Mouse (Mus musculus): ENCODE measurements around the gene Slc13a4.
A peak's percentile ranks its signal among the peaks of the same experiment; 100 is the strongest.

Gene Slc13a4

DNA sequence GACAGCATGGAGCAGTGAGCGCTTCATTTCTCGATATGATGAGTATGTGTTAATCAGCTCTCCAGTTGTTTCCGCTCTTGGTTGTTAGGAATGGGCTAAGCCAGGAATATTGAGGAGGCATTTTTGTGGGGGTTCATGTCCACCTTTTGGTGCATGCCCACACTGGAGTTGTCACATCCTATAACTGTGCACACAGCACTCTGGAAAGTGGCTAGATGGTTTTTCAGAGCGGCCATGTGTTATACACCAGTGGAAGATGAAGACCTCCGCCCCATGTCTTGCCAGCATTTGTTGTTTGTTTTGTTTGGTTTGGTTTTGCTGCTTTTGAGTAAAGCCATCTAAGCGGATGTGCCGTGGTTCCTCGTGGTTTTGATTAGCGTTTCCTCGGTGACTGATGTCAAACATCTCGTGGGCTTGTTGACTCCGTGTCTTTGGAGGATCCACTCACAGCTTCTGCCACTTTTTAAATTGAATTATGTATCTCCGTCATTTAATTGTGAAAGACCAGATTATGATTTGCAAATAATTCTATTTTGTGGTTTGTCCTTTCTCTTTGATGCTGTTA is 50.2 kb downstream of the Slc13a4 start:
- DNase-seq (ENCODE audit: low spot score in 2 of 2): no peak

DNA sequence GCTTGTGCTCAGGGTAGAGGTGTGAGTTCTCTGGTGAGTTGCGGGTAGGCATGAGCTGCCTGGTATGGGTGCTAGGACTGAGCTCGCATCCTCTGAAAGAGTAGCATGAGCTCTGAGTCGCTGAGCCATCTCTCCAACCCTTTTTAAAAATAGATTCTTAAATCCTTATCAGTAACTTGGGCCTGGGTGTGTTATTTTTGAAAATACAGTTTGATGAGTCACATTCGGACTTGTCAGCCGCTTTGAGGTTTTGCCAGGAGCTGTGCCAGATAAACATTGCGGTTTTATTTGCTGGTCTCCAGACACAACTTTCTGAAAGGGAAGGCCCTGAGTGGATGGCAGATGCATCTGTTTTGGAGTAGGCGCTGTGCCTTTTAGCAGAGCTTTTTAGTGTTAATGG is 51.2 kb downstream of the Slc13a4 start:
- peak; percentile 61 to 71 for DNase-seq (ENCODE audit: low spot score in 2 of 2)

DNA sequence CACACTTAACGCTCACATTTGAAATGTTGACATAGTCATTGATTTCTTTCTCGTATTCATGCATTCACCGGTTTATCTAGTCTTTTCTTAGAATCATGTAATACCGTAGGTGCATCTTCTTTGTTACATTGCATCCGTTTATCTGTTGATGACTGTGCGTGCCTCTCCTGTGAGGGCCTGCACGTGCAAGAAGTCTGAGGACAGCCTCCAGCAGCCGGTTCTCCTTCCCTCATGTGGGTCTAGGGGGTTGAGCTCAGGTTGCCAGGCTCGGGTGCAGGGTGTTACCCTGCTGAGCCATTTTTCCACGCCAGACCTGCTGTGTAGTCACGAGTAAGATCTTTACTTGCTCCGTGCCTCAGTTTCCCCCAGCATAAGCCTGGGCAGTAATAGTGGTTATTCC is 52.9 kb downstream of the Slc13a4 start:
- DNase-seq (ENCODE audit: low spot score in 2 of 2): no peak

DNA sequence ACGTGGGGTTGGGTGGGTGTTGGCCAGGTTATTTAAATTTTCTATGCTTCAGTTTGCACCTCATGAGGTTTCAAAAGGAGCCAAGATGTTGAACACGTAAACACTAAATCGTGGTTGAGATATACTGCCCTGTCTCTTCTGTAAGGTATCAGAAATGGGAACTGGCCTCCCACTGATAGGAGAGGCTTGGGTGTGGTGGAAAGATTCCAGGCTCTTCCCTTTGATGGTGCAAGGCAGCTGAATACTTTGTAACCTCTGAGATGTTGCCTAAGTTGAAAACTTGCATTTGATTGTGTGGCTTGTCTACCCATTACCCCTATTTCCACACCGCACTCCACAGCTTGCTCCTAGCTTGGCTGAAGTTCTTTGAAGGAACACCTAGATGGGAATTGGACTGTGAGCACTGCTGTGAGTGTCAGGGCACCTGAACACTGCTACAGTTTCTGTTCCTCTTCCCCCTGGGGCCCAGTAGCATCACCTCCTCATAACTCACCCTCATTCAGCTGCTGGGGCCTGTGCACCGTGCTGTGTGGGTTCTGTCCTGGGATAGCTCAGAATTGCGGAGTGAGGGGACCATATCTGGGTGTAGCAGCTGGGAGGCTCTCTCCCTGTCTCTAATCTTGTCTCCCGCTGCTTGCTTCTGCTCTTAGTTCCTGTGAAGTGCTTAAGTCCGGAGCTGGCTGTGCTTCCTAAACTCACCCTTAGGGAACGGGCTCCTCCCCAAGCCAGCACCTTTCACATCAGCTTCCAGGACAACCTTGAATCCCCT is 53.6 kb downstream of the Slc13a4 start:
- peak; percentile 58 to 69 for DNase-seq (ENCODE audit: low spot score in 2 of 2)

DNA sequence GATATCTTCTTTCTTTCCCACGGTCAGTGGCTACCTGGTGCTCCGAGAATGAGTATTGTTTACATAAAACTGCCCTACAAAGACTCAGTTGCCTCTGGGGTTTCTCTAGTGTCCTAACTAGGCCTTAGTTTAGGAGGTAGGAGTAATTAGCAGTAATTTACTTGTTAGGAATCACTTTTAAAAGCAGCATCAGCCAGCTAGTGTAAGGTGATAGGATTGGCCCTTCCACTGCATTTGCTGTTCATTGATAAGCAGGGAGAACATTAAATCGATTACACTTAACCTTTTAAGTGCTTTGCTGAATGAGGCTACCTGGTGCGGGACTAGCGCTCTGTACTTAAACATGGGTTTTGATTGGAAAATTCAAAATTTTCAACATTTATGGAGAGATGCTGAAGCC is 54.5 kb downstream of the Slc13a4 start:
- no peak for DNase-seq (ENCODE audit: low spot score in 2 of 2)

DNA sequence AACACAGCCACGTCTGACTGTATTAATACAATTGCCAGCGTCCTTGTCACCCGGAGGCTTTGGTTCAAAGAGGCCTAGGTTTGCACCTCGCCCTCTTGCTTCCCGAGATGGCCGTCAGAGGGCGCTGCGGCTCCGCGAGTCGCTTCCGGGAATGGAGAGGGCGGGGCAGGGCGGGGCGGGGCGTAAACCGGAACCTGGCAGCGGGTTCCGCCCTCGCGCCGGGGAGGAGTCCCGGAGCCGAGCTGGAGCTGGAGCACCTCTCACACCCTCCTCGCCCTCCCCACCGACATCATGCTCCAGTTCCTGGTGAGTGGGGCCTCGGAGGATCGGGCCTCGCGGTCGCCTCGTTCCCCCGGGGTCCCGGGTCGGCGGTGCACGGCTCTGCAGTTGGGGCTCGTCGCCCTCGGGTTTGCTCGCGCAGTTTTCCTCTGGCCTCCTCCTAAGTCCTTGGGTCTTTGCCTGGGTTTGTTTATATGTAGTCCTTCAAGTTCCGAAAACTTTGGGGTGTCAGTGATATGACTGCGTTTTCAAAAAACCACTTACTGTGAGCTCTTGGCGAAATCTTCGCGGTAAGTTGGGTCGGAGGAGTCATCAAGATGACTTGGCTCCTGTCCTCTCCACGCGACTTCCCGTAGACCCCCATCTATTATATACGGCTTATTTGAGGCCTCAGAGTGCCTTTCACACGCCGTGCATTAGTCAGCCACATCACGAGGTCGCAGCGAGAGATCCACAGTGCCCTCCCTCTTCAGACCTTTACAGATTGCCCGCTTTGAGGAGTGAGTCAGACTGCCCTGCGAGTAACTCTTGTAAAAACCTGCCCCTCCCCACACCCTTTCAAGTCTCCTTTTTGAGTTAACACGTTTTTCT is 55.2 kb downstream of the Slc13a4 start:
- DNase-seq (ENCODE audit: low spot score in 2 of 2): peak; percentile 85 to 87

DNA sequence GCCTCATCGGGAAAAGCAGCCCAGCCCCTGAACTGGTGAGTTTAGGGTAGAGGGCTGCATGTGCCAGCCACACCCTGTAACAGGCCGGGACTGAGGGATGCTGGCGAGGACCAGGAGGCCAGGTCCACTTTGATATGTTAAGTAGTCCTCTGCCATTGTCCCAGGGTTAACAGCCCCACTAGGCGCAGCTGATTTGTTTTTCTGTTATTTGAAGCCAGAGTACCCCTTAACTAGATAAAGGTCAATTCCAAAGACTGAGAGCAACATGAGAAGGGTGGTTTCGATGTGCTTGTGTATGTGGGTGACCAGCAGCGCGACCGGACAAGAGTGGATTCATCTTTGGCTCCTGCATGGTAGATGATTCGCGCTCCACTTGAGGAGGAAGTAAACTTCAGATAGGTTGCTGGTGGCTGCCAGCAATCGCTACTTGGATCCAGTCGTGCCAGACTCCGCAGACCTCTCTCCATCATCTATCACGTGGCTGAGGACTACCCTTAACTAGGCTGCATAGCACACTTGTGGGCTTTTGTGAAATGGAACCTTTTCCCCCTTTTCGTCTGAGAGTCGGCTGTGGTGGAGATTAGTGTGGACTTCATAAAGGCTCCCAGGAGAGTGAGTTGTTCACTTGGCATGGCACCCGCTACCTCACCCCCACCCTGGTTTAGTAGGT is 56.0 kb downstream of the Slc13a4 start:
- DNase-seq (ENCODE audit: low spot score in 2 of 2): no peak

DNA sequence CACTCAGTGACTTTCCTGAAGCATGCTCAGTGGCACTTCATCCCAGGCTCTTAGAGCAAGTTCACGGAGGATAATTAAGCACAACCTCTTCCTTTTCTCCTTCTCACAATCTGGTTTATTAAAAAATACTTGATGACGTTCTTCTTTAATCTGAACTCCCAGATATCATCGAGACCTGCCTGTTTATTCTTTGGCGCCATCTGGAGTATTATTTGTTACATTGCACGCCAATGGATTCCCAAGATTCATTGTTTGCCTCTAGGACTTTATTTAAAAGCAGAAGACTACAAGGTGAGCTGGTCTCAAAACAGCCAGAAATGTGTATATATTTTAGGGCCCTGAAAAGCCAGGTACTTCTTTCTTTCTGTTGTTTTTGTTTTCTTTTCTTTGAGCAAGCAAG is 62.8 kb downstream of the Slc13a4 start:
- no peak for DNase-seq (ENCODE audit: low spot score in 2 of 2)

DNA sequence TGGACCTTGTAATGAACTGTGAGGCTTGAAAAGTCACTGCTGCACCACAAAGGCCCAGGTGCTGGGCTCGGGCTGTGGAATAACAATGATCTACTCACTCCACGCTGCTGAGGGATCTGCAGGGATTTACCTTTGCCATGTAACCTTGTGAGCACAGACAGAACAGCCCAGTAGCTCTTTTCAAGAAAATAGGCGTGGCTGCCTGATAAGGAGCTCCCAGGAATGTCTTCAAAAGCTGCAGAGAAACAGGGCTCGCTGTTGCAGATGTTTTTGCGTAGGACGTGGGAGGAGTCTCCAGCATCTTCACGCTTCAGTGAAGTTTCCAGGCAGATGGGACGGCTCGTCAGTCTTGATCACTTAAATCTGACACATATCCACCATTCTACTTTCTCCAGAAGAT is 63.9 kb downstream of the Slc13a4 start:
- DNase-seq (ENCODE audit: low spot score in 2 of 2): no peak

DNA sequence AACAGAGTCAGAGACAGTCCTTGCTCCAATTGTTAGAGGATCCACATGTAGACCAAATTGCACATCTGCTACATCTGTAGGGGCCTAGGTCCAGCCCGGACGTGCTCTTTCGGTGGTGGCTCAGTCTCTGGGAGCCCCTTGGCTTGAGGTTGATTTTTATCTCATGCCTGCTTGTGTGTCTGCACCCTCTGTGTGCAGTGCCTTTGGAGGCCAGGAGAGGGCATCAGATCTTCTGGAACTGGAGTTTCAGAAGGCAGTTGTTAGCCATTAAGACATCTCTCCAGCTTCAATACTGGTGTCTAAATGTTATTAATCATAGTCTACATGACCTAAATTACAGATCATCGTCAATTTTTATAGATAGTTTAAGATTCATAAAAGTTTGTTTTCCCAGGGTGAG is 64.7 kb downstream of the Slc13a4 start:
- DNase-seq (ENCODE audit: low spot score in 2 of 2): no peak

DNA sequence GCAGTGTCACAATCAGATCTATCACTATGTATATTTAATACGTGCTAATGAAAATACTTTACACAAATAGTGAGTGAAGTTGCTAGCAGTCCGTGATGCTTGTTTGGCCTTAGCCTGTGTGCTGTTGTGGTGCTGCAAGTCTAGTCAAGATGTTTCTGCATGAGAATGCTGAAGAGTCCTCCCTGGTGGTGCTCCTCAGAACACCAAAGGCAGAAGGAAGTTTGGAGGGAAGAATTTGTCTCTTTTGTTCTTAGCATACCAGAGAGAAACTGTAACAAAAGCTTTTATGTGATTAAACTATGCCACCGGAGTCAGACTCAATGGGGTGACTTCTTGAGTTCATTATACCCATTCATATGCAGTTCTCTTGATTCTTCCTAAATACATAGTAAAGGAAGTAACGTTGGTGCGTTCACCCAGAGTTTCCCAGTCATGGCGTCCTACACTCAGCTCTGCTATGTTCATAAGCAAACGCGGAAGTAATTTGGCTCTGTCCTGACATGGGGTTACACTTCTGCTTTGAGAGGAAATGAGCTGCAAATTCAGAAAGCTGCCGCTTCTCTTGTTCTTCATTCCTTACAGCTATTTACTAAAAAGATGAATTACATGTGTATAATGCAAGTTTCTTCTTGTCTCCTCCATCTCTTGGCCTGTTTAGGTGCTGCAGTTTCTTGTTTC is 71.7 kb downstream of the Slc13a4 start:
- DNase-seq (ENCODE audit: low spot score in 2 of 2): no peak

DNA sequence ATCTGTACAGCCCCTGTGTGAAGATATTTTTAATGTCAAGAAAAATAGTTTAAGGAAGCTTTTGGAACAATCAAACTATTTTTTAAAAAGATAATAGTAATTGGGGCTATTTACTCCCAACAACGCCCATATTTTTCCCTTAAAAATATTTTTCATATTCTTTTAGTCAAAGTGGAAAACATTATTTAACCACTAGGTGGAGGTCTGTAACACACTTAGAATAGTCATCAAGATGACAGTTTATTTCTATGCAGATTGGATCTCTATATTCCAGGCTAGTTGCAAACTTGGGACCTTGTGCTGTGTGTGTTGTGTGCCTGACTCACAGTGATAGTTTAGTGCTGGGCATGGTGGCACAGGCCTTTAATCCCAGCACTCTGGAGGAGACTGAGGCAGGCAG is 78.5 kb downstream of the Slc13a4 start:
- DNase-seq (ENCODE audit: low spot score in 2 of 2): no peak

DNA sequence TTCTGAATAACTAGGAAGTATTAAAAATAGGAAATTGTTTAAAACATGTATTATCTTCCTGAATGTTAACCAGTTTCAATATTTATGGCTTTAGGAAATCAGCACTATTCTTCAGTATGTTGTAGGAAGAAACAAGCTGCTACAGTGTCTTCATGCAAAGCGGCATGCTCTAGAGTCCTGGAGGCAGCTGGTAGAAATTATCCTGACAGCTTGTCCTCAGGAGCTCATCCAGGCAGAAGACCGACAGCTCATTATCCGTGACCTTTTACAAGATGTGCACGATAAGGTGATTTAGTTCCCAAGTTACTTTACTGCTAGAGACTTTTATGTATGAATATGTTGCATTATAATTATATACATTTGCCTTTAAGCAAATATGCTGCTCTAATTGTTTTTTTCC is 82.2 kb downstream of the Slc13a4 start:
- no peak for DNase-seq (ENCODE audit: low spot score in 2 of 2)

Measured in spleen, postnatal 36 days (tissue).